Mouse (Mus musculus): ENCODE data around the gene Slfn1. TPM values are rescaled to one million over a fixed set of nuclear protein-coding genes. Genes with fewer than 3 reads are reported as not detected.
"Not testable (repeated sequence)": the region's sequence is repeated elsewhere in the genome, so short reads cannot be mapped to it uniquely, and the experiment has no call there.

The Slfn1 gene
- polyA plus RNA-seq, 1 experiment from 2014 or later = not detected

GRCm38 (mm10) chr11:83084161-83084560 lies 32.5 kb upstream of the Slfn1 start:
- no peaks in the 10 kb centered on the region for H3K36me3 ChIP-seq (ENCODE audit: control insufficient read depth, insufficient read depth, low read length)
- ATAC-seq (ENCODE audit: low FRiP score) (no peak), DNase-seq (ENCODE audit: low spot score) (no peak)
- H3K4me2 ChIP-seq (replicated peaks; ENCODE audit: low read depth, low read length) = no peak overlapping the region
- H3K27ac ChIP-seq (ENCODE audit: low read depth, low read length) = no peak overlapping the region
- 94% methylated on average over 2 of the region's 2 CpGs for WGBS
- H3K4me1 ChIP-seq (replicated peaks; ENCODE audit: control insufficient read depth, insufficient read depth, low read length) = no peaks in the 10 kb centered on the region
- no peaks in the 10 kb centered on the region for H3K27me3 ChIP-seq (ENCODE audit: control insufficient read depth, insufficient read depth, low read length)
- no peak overlapping the region for H3K9ac ChIP-seq (ENCODE audit: low read depth, low read length)
- no peak overlapping the region for H3K4me3 ChIP-seq (ENCODE audit: low read depth, low read length)
- no peaks in the 10 kb centered on the region for H3K9me3 ChIP-seq (ENCODE audit: control insufficient read depth, low read length)

GRCm38 (mm10) chr11:83084761-83085160 lies 31.9 kb upstream of the Slfn1 start:
- ATAC-seq (ENCODE audit: low FRiP score) (no peak), DNase-seq (ENCODE audit: low spot score) (no peak)
- Histone ChIP-seq H3K4me1 (replicated peaks; ENCODE audit: control insufficient read depth, insufficient read depth, low read length) (no peaks in the 10 kb centered on the region), H3K27ac (ENCODE audit: low read depth, low read length) (no peak overlapping the region), H3K9me3 (ENCODE audit: control insufficient read depth, low read length) (no peaks in the 10 kb centered on the region), H3K4me2 (replicated peaks; ENCODE audit: low read depth, low read length) (no peak overlapping the region), H3K9ac (ENCODE audit: low read depth, low read length) (no peak overlapping the region), H3K4me3 (ENCODE audit: low read depth, low read length) (no peak overlapping the region), H3K27me3 (ENCODE audit: control insufficient read depth, insufficient read depth, low read length) (no peaks in the 10 kb centered on the region), H3K36me3 (ENCODE audit: control insufficient read depth, insufficient read depth, low read length) (no peaks in the 10 kb centered on the region)
- WGBS = 84% methylated on average over 10 of the region's 10 CpGs

- no peaks in the 10 kb centered on the region for H3K27me3 ChIP-seq (ENCODE audit: control insufficient read depth, insufficient read depth, low read length)
- DNase-seq (ENCODE audit: low spot score) (peak; percentile 0), ATAC-seq (ENCODE audit: low FRiP score) (no peak)
- H3K27ac ChIP-seq (ENCODE audit: low read depth, low read length) = no peak overlapping the region
- no peaks in the 10 kb centered on the region for H3K9me3 ChIP-seq (ENCODE audit: control insufficient read depth, low read length)
- no peaks in the 10 kb centered on the region for H3K36me3 ChIP-seq (ENCODE audit: control insufficient read depth, insufficient read depth, low read length)
- no peak overlapping the region for H3K4me3 ChIP-seq (ENCODE audit: low read depth, low read length)
- no peak overlapping the region for H3K9ac ChIP-seq (ENCODE audit: low read depth, low read length)
- H3K4me1 ChIP-seq (replicated peaks; ENCODE audit: control insufficient read depth, insufficient read depth, low read length) = no peaks in the 10 kb centered on the region
- 29% methylated on average over 2 of the region's 2 CpGs for WGBS
- H3K4me2 ChIP-seq (replicated peaks; ENCODE audit: low read depth, low read length) = no peak overlapping the region
These were observed 1.5 kb upstream of the Slfn1 start for GRCm38 (mm10) chr11:83115138-83115537.

- no peak overlapping the region for H3K27ac ChIP-seq (ENCODE audit: low read depth, low read length)
- no peaks in the 10 kb centered on the region for H3K9me3 ChIP-seq (ENCODE audit: control insufficient read depth, low read length)
- WGBS = 53% methylated on average over 3 of the region's 3 CpGs
- no peak overlapping the region for H3K4me3 ChIP-seq (ENCODE audit: low read depth, low read length)
- no peak overlapping the region for H3K9ac ChIP-seq (ENCODE audit: low read depth, low read length)
- no peaks in the 10 kb centered on the region for H3K4me1 ChIP-seq (replicated peaks; ENCODE audit: control insufficient read depth, insufficient read depth, low read length)
- H3K27me3 ChIP-seq (ENCODE audit: control insufficient read depth, insufficient read depth, low read length) = no peaks in the 10 kb centered on the region
- no peak overlapping the region for H3K4me2 ChIP-seq (replicated peaks; ENCODE audit: low read depth, low read length)
- no peaks in the 10 kb centered on the region for H3K36me3 ChIP-seq (ENCODE audit: control insufficient read depth, insufficient read depth, low read length)
- no peak for ATAC-seq (ENCODE audit: low FRiP score)
- no peak for DNase-seq (ENCODE audit: low spot score)
These were observed 1.4 kb downstream of the Slfn1 start for GRCm38 (mm10) chr11:83118056-83118455.

- Histone ChIP-seq H3K4me1 (replicated peaks; ENCODE audit: control insufficient read depth, insufficient read depth, low read length) (no peaks in the 10 kb centered on the region), H3K9me3 (ENCODE audit: control insufficient read depth, low read length) (no peaks in the 10 kb centered on the region), H3K27ac (ENCODE audit: low read depth, low read length) (no peak overlapping the region), H3K4me3 (ENCODE audit: low read depth, low read length) (no peak overlapping the region), H3K9ac (ENCODE audit: low read depth, low read length) (no peak overlapping the region), H3K27me3 (ENCODE audit: control insufficient read depth, insufficient read depth, low read length) (no peaks in the 10 kb centered on the region), H3K36me3 (ENCODE audit: control insufficient read depth, insufficient read depth, low read length) (no peaks in the 10 kb centered on the region), H3K4me2 (replicated peaks; ENCODE audit: low read depth, low read length) (no peak overlapping the region)
- DNase-seq (ENCODE audit: low spot score) (no peak), ATAC-seq (ENCODE audit: low FRiP score) (no peak)
- 97% methylated on average over 3 of the region's 3 CpGs for WGBS
These were observed 4.6 kb downstream of the Slfn1 start for GRCm38 (mm10) chr11:83121131-83121685.

GRCm38 (mm10) chr11:83123198-83123597 lies 6.5 kb downstream of the Slfn1 start:
- WGBS = 69% methylated on average over 4 of the region's 4 CpGs
- no peak for DNase-seq (ENCODE audit: low spot score)
- Histone ChIP-seq H3K27me3 (ENCODE audit: control insufficient read depth, insufficient read depth, low read length) (no peaks in the 10 kb centered on the region), H3K4me1 (replicated peaks; ENCODE audit: control insufficient read depth, insufficient read depth, low read length) (no peaks in the 10 kb centered on the region), H3K27ac (ENCODE audit: low read depth, low read length) (no peak overlapping the region), H3K36me3 (ENCODE audit: control insufficient read depth, insufficient read depth, low read length) (no peaks in the 10 kb centered on the region), H3K4me2 (replicated peaks; ENCODE audit: low read depth, low read length) (no peak overlapping the region), H3K9ac (ENCODE audit: low read depth, low read length) (no peak overlapping the region), H3K4me3 (ENCODE audit: low read depth, low read length) (no peak overlapping the region), H3K9me3 (ENCODE audit: control insufficient read depth, low read length) (no peaks in the 10 kb centered on the region)
- ATAC-seq (ENCODE audit: low FRiP score) = no peak

- Histone ChIP-seq H3K9me3 (ENCODE audit: control insufficient read depth, low read length) (no peaks in the 10 kb centered on the region), H3K4me2 (replicated peaks; ENCODE audit: low read depth, low read length) (no peak overlapping the region), H3K4me1 (replicated peaks; ENCODE audit: control insufficient read depth, insufficient read depth, low read length) (no peaks in the 10 kb centered on the region), H3K4me3 (ENCODE audit: low read depth, low read length) (no peak overlapping the region), H3K27me3 (ENCODE audit: control insufficient read depth, insufficient read depth, low read length) (no peaks in the 10 kb centered on the region), H3K9ac (ENCODE audit: low read depth, low read length) (no peak overlapping the region), H3K36me3 (ENCODE audit: control insufficient read depth, insufficient read depth, low read length) (no peaks in the 10 kb centered on the region), H3K27ac (ENCODE audit: low read depth, low read length) (no peak overlapping the region)
- 84% methylated on average over 2 of the region's 2 CpGs for WGBS
- no peak for ATAC-seq (ENCODE audit: low FRiP score)
- DNase-seq (ENCODE audit: low spot score) = no peak
These were observed 8.3 kb downstream of the Slfn1 start for GRCm38 (mm10) chr11:83124906-83125305.

GRCm38 (mm10) chr11:83125633-83126032 lies 9.0 kb downstream of the Slfn1 start:
- not testable (repeated sequence) for H3K9ac ChIP-seq (ENCODE audit: low read depth, low read length); H3K4me1 ChIP-seq (replicated peaks; ENCODE audit: control insufficient read depth, insufficient read depth, low read length); H3K9me3 ChIP-seq (ENCODE audit: control insufficient read depth, low read length); DNase-seq (ENCODE audit: low spot score); H3K4me2 ChIP-seq (replicated peaks; ENCODE audit: low read depth, low read length); H3K27me3 ChIP-seq (ENCODE audit: control insufficient read depth, insufficient read depth, low read length); ATAC-seq (ENCODE audit: low FRiP score); H3K27ac ChIP-seq (ENCODE audit: low read depth, low read length); H3K4me3 ChIP-seq (ENCODE audit: low read depth, low read length); H3K36me3 ChIP-seq (ENCODE audit: control insufficient read depth, insufficient read depth, low read length)
- WGBS = no CpG with 5 or more reads among the region's 1 CpGs

- H3K9ac ChIP-seq (ENCODE audit: low read depth, low read length); H3K4me1 ChIP-seq (replicated peaks; ENCODE audit: control insufficient read depth, insufficient read depth, low read length); H3K36me3 ChIP-seq (ENCODE audit: control insufficient read depth, insufficient read depth, low read length); DNase-seq (ENCODE audit: low spot score); H3K27ac ChIP-seq (ENCODE audit: low read depth, low read length); H3K4me3 ChIP-seq (ENCODE audit: low read depth, low read length); H3K27me3 ChIP-seq (ENCODE audit: control insufficient read depth, insufficient read depth, low read length); H3K4me2 ChIP-seq (replicated peaks; ENCODE audit: low read depth, low read length); H3K9me3 ChIP-seq (ENCODE audit: control insufficient read depth, low read length); ATAC-seq (ENCODE audit: low FRiP score): not testable (repeated sequence)
- WGBS = 88% methylated on average over 1 of the region's 2 CpGs
These were observed 20.6 kb downstream of the Slfn1 start for GRCm38 (mm10) chr11:83137253-83137652.
